21 mouse cellular contexts compared by ENCODE assay signal in the genomic region with DNA sequence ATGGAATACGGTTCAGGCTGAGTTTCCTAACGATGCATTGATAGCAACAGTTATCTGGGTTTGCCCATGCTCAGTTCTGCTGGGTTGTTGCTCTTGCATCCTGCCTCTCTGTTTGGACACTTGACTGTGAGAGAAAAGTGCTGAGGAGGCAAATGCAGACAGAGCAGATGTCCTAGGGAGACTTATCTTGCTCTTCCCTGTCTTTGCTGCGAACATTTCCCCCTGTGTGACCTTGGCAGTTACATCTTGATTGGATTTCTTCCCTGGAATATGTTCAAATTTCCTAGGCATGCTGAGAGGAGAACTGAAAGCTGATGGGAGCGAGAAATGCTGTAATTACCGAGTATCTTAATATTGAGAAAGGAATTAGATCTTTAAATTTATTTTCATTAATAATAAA.
DNase-seq lines count a peak whose midpoint lies in the region; ATAC-seq and TF ChIP-seq lines count a peak whose summit lies in the region.
"Had no signal": no experiment of that assay in that cellular context is flagged by ENCODE, and none has a peak within 500 bp of the region (broad histone marks: within the 10 kb centered on the region; RNA-seq: fewer than 3 reads in every experiment).

No protein-coding gene starts in this region.

- H3K4me1 ChIP-seq in hindbrain, embryonic 14.5 days (replicated peaks; ENCODE audit: control insufficient read depth, insufficient read depth, low read length), result peaks cover 14% of the 10 kb centered on the region; the same call in 1 of the 2 replicates
- H3K4me1 ChIP-seq in hindbrain, embryonic 12.5 days, result no peaks in the 10 kb centered on the region
- peaks cover 5% of the 10 kb centered on the region for H3K4me1 ChIP-seq in midbrain, embryonic 16.5 days (ENCODE audit: control insufficient read depth, insufficient read depth, low read length)
- H3K4me1 ChIP-seq in midbrain, embryonic 15.5 days, result peaks cover 3% of the 10 kb centered on the region
- H3K4me1 ChIP-seq: heart, embryonic 10.5 days had no signal

- no peaks in the 10 kb centered on the region for H3K9me3 ChIP-seq in hindbrain, embryonic 14.5 days (ENCODE audit: control insufficient read depth, low read length)
- no peaks in the 10 kb centered on the region for H3K9me3 ChIP-seq in hindbrain, embryonic 12.5 days (replicated peaks)
- no peaks in the 10 kb centered on the region for H3K9me3 ChIP-seq in midbrain, embryonic 16.5 days (replicated peaks; ENCODE audit: control insufficient read depth, low read length, poor library complexity, severe bottlenecking)
- no peaks in the 10 kb centered on the region for H3K9me3 ChIP-seq in midbrain, embryonic 15.5 days
- H3K9me3 ChIP-seq: embryonic facial prominence, embryonic 10.5 days; heart, embryonic 10.5 days; limb, embryonic 15.5 days had no signal

- no peak overlapping the region for H3K4me3 ChIP-seq in hindbrain, embryonic 14.5 days (replicated peaks; ENCODE audit: low read length)
- H3K4me3 ChIP-seq in hindbrain, embryonic 12.5 days, result no peak overlapping the region
- no peak overlapping the region for H3K4me3 ChIP-seq in midbrain, embryonic 16.5 days (ENCODE audit: low read depth, low read length)
- no peak overlapping the region for H3K4me3 ChIP-seq in midbrain, embryonic 15.5 days
- H3K4me3 ChIP-seq: embryonic facial prominence, embryonic 10.5 days; gastrocnemius, adult 2 months; heart, embryonic 10.5 days; limb, embryonic 15.5 days; myocyte had no signal

- ATAC-seq in hindbrain, embryonic 14.5 days (ENCODE audit: low FRiP score), result no peak
- ATAC-seq in hindbrain, embryonic 12.5 days (ENCODE audit: low FRiP score), result no peak
- no peak for ATAC-seq in midbrain, embryonic 16.5 days
- no peak for ATAC-seq in midbrain, embryonic 15.5 days (replicated peaks)

- no peaks in the 10 kb centered on the region for H3K36me3 ChIP-seq in hindbrain, embryonic 14.5 days (replicated peaks; ENCODE audit: control insufficient read depth, insufficient read depth)
- H3K36me3 ChIP-seq in hindbrain, embryonic 12.5 days, result no peaks in the 10 kb centered on the region
- H3K36me3 ChIP-seq in midbrain, embryonic 16.5 days (ENCODE audit: control insufficient read depth, insufficient read depth, low read length), result no peaks in the 10 kb centered on the region
- no peaks in the 10 kb centered on the region for H3K36me3 ChIP-seq in midbrain, embryonic 15.5 days (replicated peaks)
- H3K36me3 ChIP-seq: embryonic facial prominence, embryonic 10.5 days; heart, embryonic 10.5 days; limb, embryonic 15.5 days had no signal

- H3K27ac ChIP-seq in hindbrain, embryonic 14.5 days, result peak overlapping the region; percentile 52
- no peak overlapping the region for H3K27ac ChIP-seq in hindbrain, embryonic 12.5 days
- H3K27ac ChIP-seq in midbrain, embryonic 16.5 days (ENCODE audit: low read length), result peak overlapping the region; percentile 24; the same call in 1 of the 2 replicates
- no peak overlapping the region for H3K27ac ChIP-seq in midbrain, embryonic 15.5 days
- H3K27ac ChIP-seq: embryonic facial prominence, embryonic 10.5 days; gastrocnemius, adult 2 months; heart, embryonic 10.5 days; kidney, postnatal 0 days; limb, embryonic 15.5 days; stomach, postnatal 0 days had no signal

- no peak for TF ChIP-seq CTCF in brain, embryonic 14.5 days (IDR thresholded peaks at IDR 0.05; ENCODE audit: borderline replicate concordance, extremely low read depth, insufficient read depth, insufficient read length)

- no peak overlapping the region for H3K9ac ChIP-seq in hindbrain, embryonic 14.5 days
- H3K9ac ChIP-seq in hindbrain, embryonic 12.5 days, result no peak overlapping the region
- H3K9ac ChIP-seq in midbrain, embryonic 16.5 days (ENCODE audit: low read depth, low read length), result no peak overlapping the region
- H3K9ac ChIP-seq in midbrain, embryonic 15.5 days, result no peak overlapping the region
- H3K9ac ChIP-seq: limb, embryonic 15.5 days had no signal

- H3K4me2 ChIP-seq in hindbrain, embryonic 14.5 days (replicated peaks), result no peak overlapping the region
- H3K4me2 ChIP-seq in hindbrain, embryonic 12.5 days (replicated peaks), result no peak overlapping the region
- H3K4me2 ChIP-seq in midbrain, embryonic 16.5 days (ENCODE audit: low read length), result no peak overlapping the region
- no peak overlapping the region for H3K4me2 ChIP-seq in midbrain, embryonic 15.5 days
- H3K4me2 ChIP-seq: limb, embryonic 15.5 days; midbrain, embryonic 11.5 days had no signal

- no peaks in the 10 kb centered on the region for H3K27me3 ChIP-seq in hindbrain, embryonic 14.5 days (ENCODE audit: control insufficient read depth, insufficient read depth, low read length)
- no peaks in the 10 kb centered on the region for H3K27me3 ChIP-seq in hindbrain, embryonic 12.5 days
- no peaks in the 10 kb centered on the region for H3K27me3 ChIP-seq in midbrain, embryonic 16.5 days (ENCODE audit: control insufficient read depth, insufficient read depth, low read depth, low read length)
- no peaks in the 10 kb centered on the region for H3K27me3 ChIP-seq in midbrain, embryonic 15.5 days (replicated peaks)
- H3K27me3 ChIP-seq: limb, embryonic 15.5 days had no signal

- DNase-seq in cerebellum, postnatal 10 days, result peak; percentile 38 to 65
- no peak for DNase-seq in cerebellum, adult 9-11 months
- no peak for DNase-seq in hindbrain, embryonic 14.5 days (ENCODE audit: low spot score)
- peak; percentile 52 for DNase-seq in brain, embryonic 14.5 days (ENCODE audit: low read depth)
- DNase-seq in thymus, postnatal 4 days, result no peak
- DNase-seq: adrenal gland, postnatal 25 days; cerebellum, adult 18-20 months; gastrocnemius, adult 2 months; kidney, adult 2 months; layer of hippocampus, adult 9-11 months; lung, postnatal 10 days had no signal

- 64% methylated on average over 5 of the region's 5 CpGs for WGBS in hindbrain, embryonic 14.5 days
- 74% methylated on average over 5 of the region's 5 CpGs for WGBS in hindbrain, embryonic 12.5 days
- 66% methylated on average over 5 of the region's 5 CpGs for WGBS in midbrain, embryonic 16.5 days
- 69% methylated on average over 5 of the region's 5 CpGs for WGBS in midbrain, embryonic 15.5 days

- no peak for TF ChIP-seq POLR2A in brain, embryonic 14.5 days (IDR thresholded peaks at IDR 0.05; ENCODE audit: borderline replicate concordance, extremely low read depth, insufficient read depth, insufficient read length, poor library complexity, severe bottlenecking)

Comparison
In these comparisons a context has a peak if more than half of its experiments do, and no peak if none do; other contexts are left out.
1. DNase-seq: peak in cerebellum, postnatal 10 days (2 of 2) and brain, embryonic 14.5 days (single experiment); none in cerebellum, adult 9-11 months (single experiment), hindbrain, embryonic 14.5 days (single experiment) and thymus, postnatal 4 days (single experiment).
2. H3K27ac ChIP-seq: peak in hindbrain, embryonic 14.5 days (single experiment) and midbrain, embryonic 16.5 days (single experiment); none in hindbrain, embryonic 12.5 days (single experiment) and midbrain, embryonic 15.5 days (single experiment).